Mouse (Mus musculus) heart, embryonic 12.5 days (tissue): ENCODE data around the gene Neu2. TPM values are rescaled to one million over a fixed set of nuclear protein-coding genes. Genes with fewer than 3 reads are reported as not detected.

Experiments used
- ATAC-seq: fragments of 200-750 bp; cut with Nextera tagmentation; 2 replicates; pipeline ENCODE4 v1.8.0; 2017; ENCODE audit warnings: moderate TSS enrichment, moderate library complexity; ENCODE audit not compliant: insufficient number of reproducible peaks, low FRiP score
- H3K27ac ChIP-seq: fragments of 300-500 bp; sonication (generic); 2 replicates; pipeline ENCODE4 v1.5.1; 2016; ENCODE audit warnings: mild to moderate bottlenecking, moderate library complexity; ENCODE audit not compliant: poor library complexity, severe bottlenecking
- H3K27me3 ChIP-seq: fragments of 300-500 bp; sonication (generic); replicated peaks from 2 replicates; pipeline ENCODE4 v1.6.1; 2016; ENCODE audit warnings: mild to moderate bottlenecking, moderate library complexity
- H3K36me3 ChIP-seq: fragments of 300-500 bp; sonication (generic); 2 replicates; pipeline ENCODE4 v1.6.1; 2016; ENCODE audit warnings: mild to moderate bottlenecking, moderate library complexity
- H3K4me1 ChIP-seq: fragments of 300-500 bp; sonication (generic); replicated peaks from 2 replicates; pipeline ENCODE4 v1.6.1; 2016; ENCODE audit warnings: mild to moderate bottlenecking
- H3K4me2 ChIP-seq: fragments of 300-500 bp; sonication (generic); 2 replicates; pipeline ENCODE4 v1.6.1; 2016; ENCODE audit warnings: mild to moderate bottlenecking, moderate library complexity
- H3K4me3 ChIP-seq: fragments of 300-500 bp; sonication (generic); 2 replicates; pipeline ENCODE4 v1.5.1; 2016; ENCODE audit warnings: mild to moderate bottlenecking
- H3K9ac ChIP-seq: fragments of 300-500 bp; sonication (generic); 2 replicates; pipeline ENCODE4 v1.6.1; 2016; ENCODE audit warnings: mild to moderate bottlenecking, moderate library complexity
- H3K9me3 ChIP-seq: fragments of 300-500 bp; sonication (generic); replicated peaks from 2 replicates; pipeline ENCODE4 v1.6.1; 2016; ENCODE audit warnings: mild to moderate bottlenecking, moderate library complexity
- WGBS: fragments of 180-500 bp; shearing (Covaris S2); methylation state at CpG from one replicate; pipeline ENCODE4 v1.1.7; 2016; 5-methylcytosine and 5-hydroxymethylcytosine counted together
- polyA plus RNA-seq: library from polyadenylated mRNA; unstranded; fragments of >200 nt; fragmentation: Nextera tagmentation; extraction: Ambion mirVana; gene quantifications from 2 replicates; pipeline ENCODE4 v1.2.1, GENCODE M21; 2016

Gene Neu2
- polyA plus RNA-seq, 1 experiment from 2014 or later = not detected

DNA sequence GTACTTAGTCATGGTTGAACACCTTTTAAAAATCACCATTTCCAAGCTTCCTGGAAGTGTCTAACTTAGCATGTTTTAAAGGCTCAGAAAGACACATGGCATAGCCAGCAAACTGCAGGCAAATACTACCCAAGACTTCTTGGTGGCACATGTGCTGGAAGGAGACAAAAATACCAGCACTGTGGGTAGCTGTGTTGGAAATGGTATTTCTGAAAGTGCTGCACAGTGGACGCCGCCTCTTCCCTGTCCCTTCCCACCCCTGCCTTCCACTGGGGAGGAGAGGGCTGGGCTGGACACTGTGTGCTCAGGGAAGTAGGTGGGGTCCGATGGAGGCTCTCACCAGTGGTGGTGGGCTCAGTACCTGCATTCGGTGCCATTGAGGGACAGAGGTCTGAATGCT is 4.2 kb upstream of the Neu2 start:
- H3K27ac ChIP-seq = no peak overlapping the region
- peaks cover 63% of the 10 kb centered on the region for H3K27me3 ChIP-seq
- 81% methylated on average over 4 of the region's 4 CpGs for WGBS
- H3K4me2 ChIP-seq = no peak overlapping the region
- H3K9me3 ChIP-seq = no peaks in the 10 kb centered on the region
- H3K4me1 ChIP-seq = peaks cover 11% of the 10 kb centered on the region
- H3K4me3 ChIP-seq = no peak overlapping the region
- ATAC-seq = no peak
- no peaks in the 10 kb centered on the region for H3K36me3 ChIP-seq
- no peak overlapping the region for H3K9ac ChIP-seq

DNA sequence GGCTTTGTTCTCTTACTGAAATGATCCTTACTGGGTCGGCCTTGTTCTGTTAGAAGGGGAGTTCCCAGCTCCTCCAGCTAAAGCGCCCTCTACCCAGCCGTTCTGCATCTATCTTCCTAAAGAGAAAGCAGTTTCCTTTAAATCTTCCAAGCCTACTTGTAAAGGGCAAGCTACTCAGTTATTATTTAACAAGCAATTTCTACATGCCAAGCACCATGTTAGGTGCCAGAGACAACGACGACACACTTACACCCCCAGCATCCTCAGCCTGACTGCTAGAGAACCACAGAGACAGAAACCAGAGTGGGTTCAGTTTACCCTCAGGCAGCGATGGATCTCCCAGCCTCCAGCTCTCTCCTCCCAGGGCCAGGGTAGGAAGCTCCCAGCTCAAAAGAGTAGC is 1.8 kb upstream of the Neu2 start:
- peaks cover 11% of the 10 kb centered on the region for H3K4me1 ChIP-seq

GRCm38 (mm10) chr1:87508591-87509560 is 813 bp upstream of the Neu2 start:
- Histone ChIP-seq H3K9ac (peak overlapping the region; percentile 69; the same call in 1 of the 2 replicates), H3K4me3 (peak overlapping the region; percentile 73)

More for the DNA sequence above, 1.8 kb upstream of the Neu2 start:
- Histone ChIP-seq H3K9me3 (0 out of 2 replicates have a peak, but pooled peaks cover 1% of the 10 kb centered on the region), H3K36me3 (no peaks in the 10 kb centered on the region), H3K4me3 (no peak overlapping the region), H3K27ac (no peak overlapping the region), H3K27me3 (peaks cover 81% of the 10 kb centered on the region), H3K9ac (no peak overlapping the region), H3K4me2 (no peak overlapping the region)
- 62% methylated on average over 6 of the region's 6 CpGs for WGBS
- no peak for ATAC-seq

GRCm38 (mm10) chr1:87510166-87510691 is 540 bp downstream of the Neu2 start:
- WGBS = under 1% methylated on average over 60 of the region's 61 CpGs
- peak; percentile 72 for ATAC-seq
- Histone ChIP-seq H3K27me3 (peaks cover 63% of the 10 kb centered on the region), H3K27ac (no peak overlapping the region), H3K36me3 (no peaks in the 10 kb centered on the region), H3K4me3 (peak overlapping the region; percentile 73), H3K4me2 (peak overlapping the region; percentile 99), H3K9me3 (0 out of 2 replicates have a peak, but pooled peaks cover 5% of the 10 kb centered on the region), H3K4me1 (peaks cover 11% of the 10 kb centered on the region), H3K9ac (peak overlapping the region; percentile 69)

More at GRCm38 (mm10) chr1:87508591-87509560, 813 bp upstream of the Neu2 start:
- H3K4me1 ChIP-seq = peaks cover 11% of the 10 kb centered on the region
- H3K27me3 ChIP-seq = peaks cover 76% of the 10 kb centered on the region
- H3K36me3 ChIP-seq = no peaks in the 10 kb centered on the region
- H3K9me3 ChIP-seq = 0 out of 2 replicates have a peak, but pooled peaks cover 5% of the 10 kb centered on the region
- H3K27ac ChIP-seq = no peak overlapping the region
- WGBS = 16% methylated on average over 26 of the region's 26 CpGs
- H3K4me2 ChIP-seq = peak overlapping the region; percentile 99
- no peak for ATAC-seq

GRCm38 (mm10) chr1:87510845-87511244 is 1.2 kb downstream of the Neu2 start:
- Histone ChIP-seq H3K27me3 (peaks cover 58% of the 10 kb centered on the region), H3K4me1 (peaks cover 11% of the 10 kb centered on the region), H3K27ac (no peak overlapping the region), H3K36me3 (no peaks in the 10 kb centered on the region), H3K4me3 (peak overlapping the region; percentile 73; the same call in 1 of the 2 replicates), H3K4me2 (peak overlapping the region; percentile 99), H3K9me3 (peaks cover 8% of the 10 kb centered on the region; the same call in 1 of the 2 replicates), H3K9ac (no peak overlapping the region)
- 28% methylated on average over 5 of the region's 5 CpGs for WGBS
- no peak for ATAC-seq

DNA sequence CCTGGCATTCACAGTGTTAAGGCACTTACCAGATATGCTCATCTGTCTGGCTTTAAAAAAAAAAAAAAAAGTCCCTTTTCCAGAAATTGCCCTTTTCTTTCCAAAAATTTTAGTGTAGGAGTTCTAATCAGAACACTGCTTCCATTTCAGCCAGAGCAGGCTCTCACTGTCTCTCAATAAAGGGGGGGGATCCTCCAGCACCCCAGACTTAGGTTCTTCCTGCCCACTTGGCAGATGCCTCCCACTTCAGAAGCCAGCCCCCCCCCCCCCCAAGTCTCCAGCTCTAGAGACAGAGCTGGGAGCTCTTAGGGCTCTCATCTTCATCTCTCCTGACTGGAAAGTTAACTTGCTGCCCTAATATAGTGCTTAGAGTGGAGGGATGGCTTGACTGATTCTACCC is 10.8 kb downstream of the Neu2 start:
- Histone ChIP-seq H3K4me2 (peak overlapping the region; percentile 18; the same call in 1 of the 2 replicates), H3K4me3 (no peak overlapping the region), H3K4me1 (0 out of 2 replicates have a peak, but pooled peaks cover 4% of the 10 kb centered on the region), H3K27ac (no peak overlapping the region), H3K9me3 (peaks cover 4% of the 10 kb centered on the region; the same call in 1 of the 2 replicates), H3K36me3 (no peaks in the 10 kb centered on the region), H3K9ac (no peak overlapping the region), H3K27me3 (no peaks in the 10 kb centered on the region)
- no peak for ATAC-seq

DNA sequence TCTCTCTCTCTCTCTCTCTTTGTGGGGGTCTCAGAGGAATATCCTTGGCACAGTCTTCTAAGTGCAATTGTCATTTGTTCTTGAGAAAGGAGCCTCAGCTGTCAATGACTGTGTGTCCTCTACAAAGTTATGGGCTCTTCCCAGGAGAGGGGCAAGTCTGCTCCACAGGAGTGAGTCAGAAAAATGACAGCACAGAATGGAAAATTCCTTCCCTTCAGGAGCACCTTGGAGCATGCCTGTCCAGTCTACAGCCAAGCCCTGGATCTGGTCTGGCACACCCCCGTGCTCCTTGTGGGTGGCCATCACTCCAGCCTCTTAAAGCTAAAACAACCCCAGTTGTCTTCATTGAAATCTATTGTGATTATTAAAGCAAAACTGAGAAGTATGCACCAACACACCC is 11.8 kb downstream of the Neu2 start:
- no peak overlapping the region for H3K27ac ChIP-seq
- H3K4me1 ChIP-seq = 0 out of 2 replicates have a peak, but pooled peaks cover 4% of the 10 kb centered on the region
- H3K27me3 ChIP-seq = no peaks in the 10 kb centered on the region
- no peaks in the 10 kb centered on the region for H3K9me3 ChIP-seq
- 47% methylated on average over 1 of the region's 1 CpGs for WGBS
- ATAC-seq = no peak
- no peak overlapping the region for H3K4me3 ChIP-seq
- H3K9ac ChIP-seq = no peak overlapping the region
- no peaks in the 10 kb centered on the region for H3K36me3 ChIP-seq
- H3K4me2 ChIP-seq = no peak overlapping the region

GRCm38 (mm10) chr1:87525041-87525440 is 15.4 kb downstream of the Neu2 start:
- H3K27ac ChIP-seq = no peak overlapping the region
- 0 out of 2 replicates have a peak, but pooled peaks cover 4% of the 10 kb centered on the region for H3K4me1 ChIP-seq
- H3K4me2 ChIP-seq = no peak overlapping the region
- H3K36me3 ChIP-seq = no peaks in the 10 kb centered on the region
- WGBS = 82% methylated on average over 7 of the region's 7 CpGs
- no peak overlapping the region for H3K4me3 ChIP-seq
- no peak overlapping the region for H3K9ac ChIP-seq
- H3K9me3 ChIP-seq = no peaks in the 10 kb centered on the region
- H3K27me3 ChIP-seq = no peaks in the 10 kb centered on the region
- no peak for ATAC-seq

- 89% methylated on average over 9 of the region's 9 CpGs for WGBS
- no peak for ATAC-seq
- H3K9me3 ChIP-seq = no peaks in the 10 kb centered on the region
- no peaks in the 10 kb centered on the region for H3K36me3 ChIP-seq
- H3K4me3 ChIP-seq = no peak overlapping the region
- H3K4me2 ChIP-seq = no peak overlapping the region
- H3K9ac ChIP-seq = no peak overlapping the region
- no peak overlapping the region for H3K27ac ChIP-seq
- no peaks in the 10 kb centered on the region for H3K4me1 ChIP-seq
- no peaks in the 10 kb centered on the region for H3K27me3 ChIP-seq
Measured at GRCm38 (mm10) chr1:87527191-87527590, 17.5 kb downstream of the Neu2 start.

DNA sequence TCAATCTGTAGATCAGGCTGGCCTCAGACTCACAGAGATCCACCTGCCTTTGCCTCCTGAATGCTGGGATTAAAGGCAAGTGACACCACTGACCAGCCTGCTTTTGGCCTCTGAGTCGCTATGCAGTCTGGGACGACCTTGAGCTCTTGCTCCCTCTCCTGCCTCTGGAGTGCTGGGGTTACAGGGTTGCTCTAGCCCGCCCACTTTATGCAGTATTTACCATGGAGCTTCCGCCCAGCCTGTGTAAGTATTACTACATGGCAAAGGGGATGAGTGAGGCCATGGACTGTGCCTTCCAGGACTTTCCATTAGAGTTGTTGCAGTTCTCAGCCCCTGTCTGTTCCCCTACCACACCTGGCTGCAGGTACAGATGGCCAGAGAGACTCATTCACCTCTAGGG is 22.7 kb downstream of the Neu2 start:
- no peak for ATAC-seq
- no peak overlapping the region for H3K27ac ChIP-seq
- H3K4me1 ChIP-seq = no peaks in the 10 kb centered on the region
- no peaks in the 10 kb centered on the region for H3K36me3 ChIP-seq
- no peaks in the 10 kb centered on the region for H3K27me3 ChIP-seq
- H3K4me3 ChIP-seq = no peak overlapping the region
- WGBS = 63% methylated on average over 4 of the region's 4 CpGs
- H3K9me3 ChIP-seq = no peaks in the 10 kb centered on the region
- no peak overlapping the region for H3K9ac ChIP-seq
- no peak overlapping the region for H3K4me2 ChIP-seq

DNA sequence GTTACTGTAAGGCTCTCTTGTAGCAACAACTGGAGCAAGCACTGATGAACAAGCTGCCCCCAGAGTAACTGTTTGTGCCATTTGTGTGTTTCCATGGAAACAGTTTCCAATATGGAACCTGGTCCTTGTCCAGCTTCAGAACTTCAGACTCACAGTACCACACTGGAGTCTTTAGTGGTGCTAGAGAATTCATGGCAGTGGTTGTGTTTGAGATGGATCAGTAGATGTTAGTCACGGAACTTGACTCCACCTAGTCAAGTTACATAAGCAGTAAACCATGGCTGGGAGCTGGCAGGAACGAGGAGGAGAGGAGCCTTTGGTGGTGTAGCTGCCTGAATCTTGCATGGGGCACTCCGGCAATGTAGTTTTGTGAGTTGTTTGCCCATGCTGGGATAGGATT is 24.4 kb downstream of the Neu2 start:
- Histone ChIP-seq H3K4me3 (no peak overlapping the region), H3K4me1 (no peaks in the 10 kb centered on the region), H3K4me2 (no peak overlapping the region), H3K36me3 (no peaks in the 10 kb centered on the region), H3K27me3 (no peaks in the 10 kb centered on the region), H3K27ac (no peak overlapping the region), H3K9me3 (no peaks in the 10 kb centered on the region), H3K9ac (no peak overlapping the region)
- WGBS = 67% methylated on average over 3 of the region's 3 CpGs
- ATAC-seq = no peak
